Mouse (Mus musculus) urinary bladder, postnatal 10 days (tissue): ENCODE data around the gene Olfr317.
"Not testable (repeated sequence)": the region's sequence is repeated elsewhere in the genome, so short reads cannot be mapped to it uniquely, and the experiment has no call there.

Experiments
- DNase-seq: peaks from one replicate; pipeline ENCODE4 v3.0.0; 2022; ENCODE audit warnings: low spot score

Olfr317 gene

DNA sequence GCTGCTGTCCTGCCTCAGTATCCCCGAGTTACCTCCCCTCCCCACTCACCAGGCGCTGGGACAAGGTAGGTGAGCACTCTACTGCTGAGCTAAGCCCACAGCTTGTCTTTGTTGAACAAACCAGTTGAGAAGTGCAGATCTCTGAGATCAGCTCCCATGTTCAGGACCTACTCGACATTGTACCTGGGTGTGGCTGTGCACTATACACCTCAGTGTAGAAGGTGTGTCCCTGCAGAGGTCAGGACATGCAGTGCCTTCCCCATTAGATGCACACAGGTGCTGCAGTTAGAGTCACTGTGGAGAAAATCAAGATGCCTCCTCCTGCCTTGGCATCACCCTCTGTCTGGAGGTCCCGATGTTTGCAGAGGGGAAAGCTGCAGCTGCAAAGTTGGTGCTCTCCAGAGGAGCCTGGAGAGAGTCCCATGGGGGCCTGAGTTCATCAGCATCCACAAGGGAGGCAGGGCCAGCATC lies at the start of gene Olfr317:
Gene Olfr317 (minus strand): TSS at position 421 of the 471 bp plus-strand sequence.
- no peak for DNase-seq

DNA sequence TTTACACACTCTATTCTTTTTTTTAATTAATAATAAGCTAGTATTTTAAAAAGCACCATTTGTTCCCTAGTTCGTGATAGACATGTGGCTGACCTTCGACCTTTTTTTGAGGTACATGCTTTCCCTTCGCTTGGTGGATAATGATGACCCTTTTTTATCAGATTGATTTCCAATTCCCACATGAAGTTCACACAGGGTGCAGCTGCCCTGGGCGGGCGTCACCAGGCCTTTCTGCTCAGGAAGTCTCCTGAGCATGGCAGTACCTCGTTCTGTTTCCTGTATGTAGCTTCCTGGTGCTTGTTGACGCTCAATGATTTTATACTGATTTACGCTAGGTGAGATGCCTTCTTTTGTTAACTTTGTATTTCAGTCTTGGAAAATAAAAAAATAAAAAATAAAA lies 49.3 kb upstream of the Olfr317 start:
- no peak for DNase-seq

- DNase-seq = no peak
Observed at GRCm38 (mm10) chr11:58787651-58788050, 48.6 kb upstream of the Olfr317 start.

DNA sequence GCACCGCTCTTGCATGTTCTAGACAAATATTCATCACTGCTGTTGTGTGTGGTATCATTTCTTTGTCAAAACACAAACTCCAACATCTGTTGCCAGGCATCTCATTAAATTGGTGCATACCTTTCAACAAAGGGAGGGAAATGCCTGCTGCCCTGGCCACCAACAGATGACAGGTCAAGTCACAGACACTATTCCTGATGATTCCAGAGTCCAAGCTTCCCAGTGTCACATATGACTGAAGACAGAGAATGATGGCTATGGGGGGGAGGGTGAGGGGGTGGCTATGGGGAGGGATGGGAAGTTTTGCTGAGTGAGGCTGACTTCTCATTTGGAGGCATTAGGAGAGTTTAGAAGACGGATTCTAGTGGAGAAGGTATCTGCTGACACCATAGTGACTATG lies 45.2 kb upstream of the Olfr317 start:
- no peak for DNase-seq

- no peak for DNase-seq
Observed at GRCm38 (mm10) chr11:58782480-58783089, 43.6 kb upstream of the Olfr317 start, which contains the start of gene Olfr314. Gene Olfr314, plus strand, starts transcription at chr11:58782952.

DNA sequence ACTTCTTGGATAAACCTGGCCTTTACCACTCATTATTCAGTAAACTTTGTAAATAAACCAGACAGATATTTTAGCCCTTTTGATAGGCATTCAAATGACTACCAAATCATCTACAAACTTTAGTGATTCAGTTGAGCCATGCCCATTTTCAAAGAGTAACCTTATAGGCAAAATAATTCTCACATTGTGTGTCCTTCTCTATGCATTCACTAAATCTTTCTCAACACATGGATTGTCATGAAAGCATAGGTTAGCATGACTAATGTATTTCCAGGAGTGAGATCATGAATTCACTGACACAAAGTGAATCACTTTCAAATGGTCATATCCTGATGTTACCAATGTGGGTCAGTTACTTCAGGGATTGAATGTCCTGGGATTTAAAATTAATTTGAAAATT lies 33.9 kb upstream of the Olfr317 start, which contains the start of gene Olfr315:
Gene Olfr315 (plus strand): TSS at position 301 of the 400 bp plus-strand sequence.
- no peak for DNase-seq

- no peak for DNase-seq
Observed at GRCm38 (mm10) chr11:58752434-58752833, 13.4 kb upstream of the Olfr317 start, which contains the start of gene Olfr316. Gene Olfr316, plus strand, starts transcription at chr11:58752734.

- DNase-seq = not testable (repeated sequence)
Observed at GRCm38 (mm10) chr11:58751096-58751495, 12.1 kb upstream of the Olfr317 start.

- DNase-seq = no peak
Observed at GRCm38 (mm10) chr11:58733372-58733771, 5.6 kb downstream of the Olfr317 start.

DNA sequence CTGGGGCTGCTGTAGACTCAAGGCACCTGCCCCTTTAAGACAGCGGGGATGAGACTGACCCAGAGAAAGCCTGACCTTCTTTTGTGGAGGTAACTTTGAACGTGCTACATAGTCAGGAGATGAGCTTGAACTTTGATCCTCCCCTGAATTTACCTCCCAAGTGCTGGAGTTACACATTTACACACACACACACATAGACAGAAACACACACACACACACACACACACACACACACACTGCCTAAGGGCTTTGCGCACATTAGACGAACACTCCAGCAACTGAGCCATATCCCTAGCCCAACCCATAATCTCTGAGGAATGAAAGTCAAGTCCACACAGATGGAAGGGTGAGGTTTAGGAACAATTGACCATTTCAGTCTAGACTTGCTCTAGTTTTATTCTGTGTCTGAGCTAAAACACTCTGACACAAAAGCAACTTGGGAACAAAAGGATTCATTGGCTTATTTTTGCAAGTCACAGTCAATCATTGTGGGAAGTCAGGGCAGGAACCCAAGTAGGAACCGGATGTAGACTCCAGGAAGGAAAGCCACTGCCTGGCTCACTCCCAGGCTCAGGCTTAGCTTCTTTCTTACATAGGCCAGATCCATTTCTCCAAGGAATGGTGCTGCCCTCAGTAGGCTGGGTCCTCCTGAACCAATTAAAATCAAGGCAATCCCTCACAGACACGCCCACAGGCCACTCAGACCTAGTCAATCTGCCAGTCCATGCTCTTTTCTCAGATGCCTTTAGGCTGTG lies 10.9 kb downstream of the Olfr317 start:
- DNase-seq = not testable (repeated sequence)

- DNase-seq = no peak
Observed at GRCm38 (mm10) chr11:58723914-58724313, 15.1 kb downstream of the Olfr317 start, which contains the start of gene Olfr318. Gene Olfr318, minus strand, starts transcription at chr11:58724014.

DNA sequence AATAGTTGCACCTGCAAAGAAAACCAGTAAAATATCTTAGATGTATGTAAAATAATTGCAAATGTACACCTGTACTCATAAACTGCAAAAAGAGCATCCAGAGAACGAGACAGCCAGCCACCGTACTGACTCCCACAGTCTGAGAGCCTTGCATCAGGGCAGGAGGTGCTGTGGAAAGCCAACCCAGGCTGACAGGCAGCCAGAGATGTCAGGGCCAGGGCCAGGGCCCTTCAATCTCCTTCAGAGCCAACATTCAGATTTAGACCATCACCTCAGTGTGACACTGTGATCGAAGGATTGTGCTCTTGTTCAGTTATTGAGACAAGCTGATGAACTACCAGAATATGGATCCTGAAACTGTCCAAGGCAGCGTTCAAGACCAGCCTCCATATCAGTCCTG lies 19.3 kb downstream of the Olfr317 start:
- no peak for DNase-seq

DNA sequence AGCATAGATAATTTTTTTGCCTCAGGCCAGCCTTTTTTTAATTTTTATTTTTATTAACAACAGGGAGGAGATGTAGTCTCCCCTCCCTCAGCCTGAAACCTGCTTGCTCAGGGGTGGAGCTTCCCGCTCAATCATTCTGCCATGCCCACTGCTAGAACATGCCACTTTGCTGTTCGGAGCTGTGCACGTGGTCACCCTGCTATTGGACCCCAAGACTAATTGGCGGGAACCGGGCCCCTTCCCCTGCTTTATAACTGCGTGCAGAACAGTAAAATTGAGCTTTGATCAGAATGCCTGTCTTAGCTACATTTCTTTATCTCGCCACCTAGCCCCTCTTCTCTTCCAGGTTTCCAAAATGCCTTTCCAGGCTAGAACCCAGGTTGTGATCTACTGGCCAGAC lies 21.3 kb downstream of the Olfr317 start:
- not testable (repeated sequence) for DNase-seq

DNA sequence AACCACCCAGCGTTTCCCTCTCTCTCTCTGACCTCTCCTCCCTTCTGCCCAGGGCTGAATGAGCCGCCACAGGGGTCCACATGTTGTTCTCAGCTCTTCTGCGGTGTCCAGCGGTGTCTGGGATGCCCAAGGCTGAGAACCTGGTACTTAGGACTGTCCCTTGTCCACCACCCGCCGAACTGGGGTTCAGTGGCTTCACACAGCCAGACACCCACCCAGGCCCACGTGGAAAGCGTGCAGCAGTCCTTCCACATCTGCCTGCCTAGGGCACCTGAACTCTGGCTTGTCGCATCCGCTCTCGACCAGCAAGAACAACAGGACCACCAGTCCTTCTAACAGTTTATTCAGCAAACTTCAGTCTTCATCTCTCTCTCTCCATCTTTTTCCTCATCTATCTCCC lies 29.9 kb downstream of the Olfr317 start:
- DNase-seq = no peak

DNA sequence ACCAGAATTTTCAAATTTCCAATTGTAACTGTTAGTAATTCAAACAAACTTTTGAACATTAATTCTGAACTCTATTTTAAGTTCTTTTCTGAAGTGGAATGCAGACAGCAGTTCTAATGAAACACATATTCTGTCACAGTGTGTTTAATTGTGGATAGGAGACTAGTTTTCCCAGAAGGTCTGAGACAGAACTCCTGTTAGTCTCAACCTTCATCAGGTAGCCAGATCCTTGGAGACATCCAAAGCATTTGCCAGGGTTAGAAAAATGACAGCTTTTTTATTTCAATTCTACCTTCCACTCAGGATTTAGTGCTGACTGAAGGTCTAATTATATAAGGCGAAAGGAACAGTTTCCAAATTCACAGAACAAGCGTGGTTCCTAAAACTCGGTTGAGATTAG lies 40.1 kb downstream of the Olfr317 start, which contains the start of gene Olfr319:
Gene Olfr319 (plus strand): TSS at position 301 of the 400 bp plus-strand sequence.
- no peak for DNase-seq
